Mouse (Mus musculus): ENCODE data around the gene Klhl26.

DNA sequence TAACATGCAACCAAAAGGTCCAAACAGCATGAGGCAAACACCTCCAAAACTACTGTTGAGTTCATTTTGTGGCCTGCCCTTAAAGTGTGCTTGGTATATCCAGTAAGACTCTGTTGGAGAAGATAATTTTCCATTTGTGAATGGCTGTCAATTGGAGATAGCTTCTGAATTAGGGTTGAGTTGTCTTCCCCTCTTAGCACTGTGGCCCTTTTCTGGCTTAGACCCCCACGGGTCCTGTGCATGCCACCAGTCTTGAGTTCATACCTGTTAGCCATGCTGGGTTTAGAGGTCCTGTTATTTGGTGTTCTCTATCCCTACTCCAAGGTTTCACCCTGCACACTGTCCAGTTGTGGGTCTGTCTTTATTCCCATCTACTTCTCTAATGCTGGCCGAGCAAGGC lies 35.0 kb upstream of the Klhl26 start:
- TF ChIP-seq CTCF (IDR thresholded peaks at IDR 0.05; ENCODE audit: borderline replicate concordance, insufficient read depth, low read depth, low read length): no peak
- TF ChIP-seq POLR2A (IDR thresholded peaks at IDR 0.05; ENCODE audit: borderline replicate concordance, insufficient read depth, low read length): no peak

All from cerebellum, adult 2 months (tissue).